Comparison of ENCODE assay signal across 8 mouse cellular contexts in genomic region chr11:77793238-77793930, GRCm38 (mm10). TPM values are rescaled to one million over a fixed set of nuclear protein-coding genes. Genes with fewer than 3 reads are reported as not detected.
DNase-seq lines count a peak whose midpoint lies in the region; ATAC-seq and TF ChIP-seq lines count a peak whose summit lies in the region.

No protein-coding gene starts in this region.

- peak overlapping the region; percentile 56 for H3K9ac ChIP-seq in ES-Bruce4 (ENCODE audit: low read depth, poor library complexity, severe bottlenecking)
- peak overlapping the region; percentile 51 for H3K9ac ChIP-seq in forebrain, embryonic 14.5 days (ENCODE audit: low read length)

- H3K27me3 ChIP-seq in ES-Bruce4 (ENCODE audit: control insufficient read depth, insufficient read depth, low read length, poor library complexity, severe bottlenecking), result no peaks in the 10 kb centered on the region
- no peaks in the 10 kb centered on the region for H3K27me3 ChIP-seq in forebrain, embryonic 14.5 days (replicated peaks; ENCODE audit: control insufficient read depth, insufficient read depth, low read length)

- intact Hi-C loops in heart, postnatal 25 days (cut with DNase I), result loop anchor here (2.0 kb wide), 2 partner anchors 23 to 31 kb away; partner anchors contain the start of gene Myo18a

- whole genome bisulfite sequencing in forebrain, embryonic 14.5 days, result 6% methylated on average over 19 of the region's 19 CpGs
- 1% methylated on average over 19 of the region's 19 CpGs for WGBS in lung, adult 2 months

- no peaks in the 10 kb centered on the region for H3K36me3 ChIP-seq in ES-Bruce4 (ENCODE audit: control insufficient read depth, insufficient read depth, low read length, poor library complexity, severe bottlenecking)
- no peaks in the 10 kb centered on the region for H3K36me3 ChIP-seq in forebrain, embryonic 14.5 days (ENCODE audit: control insufficient read depth, insufficient read depth, low read length)

- H3K4me3 ChIP-seq in ES-Bruce4 (ENCODE audit: low read depth, low read length), result peak overlapping the region; percentile 26
- H3K4me3 ChIP-seq in forebrain, embryonic 14.5 days (ENCODE audit: low read depth, low read length), result peak overlapping the region; percentile 25
- H3K4me3 ChIP-seq in lung, adult 2 months (replicated peaks; ENCODE audit: extremely low read depth, low read depth, low read length), result peak overlapping the region; percentile 60

- peak; percentile 87 for ATAC-seq in cerebellum, adult (ENCODE audit: insufficient number of reproducible peaks, low FRiP score, low TSS enrichment)
- ATAC-seq in forebrain, embryonic 14.5 days, result peak; percentile 87
- peak; percentile 96 for ATAC-seq in neutrophil, adult 5-6 weeks (ENCODE audit: extremely low read depth, insufficient number of reproducible peaks, low FRiP score, poor library complexity, severe bottlenecking)

- peak; percentile 95 for TF ChIP-seq CTCF in ES-Bruce4 (IDR thresholded peaks at IDR 0.05; ENCODE audit: low read depth, low read length)
- peak; percentile 90 for TF ChIP-seq CTCF in lung, adult 2 months (IDR thresholded peaks at IDR 0.05; ENCODE audit: insufficient read depth, low read length)

- no peak overlapping the region for H3K27ac ChIP-seq in ES-Bruce4 (ENCODE audit: insufficient read depth, low read length)
- no peak overlapping the region; the same call in 1 of the 2 replicates for H3K27ac ChIP-seq in forebrain, embryonic 14.5 days (ENCODE audit: low read depth, low read length)

- H3K9me3 ChIP-seq in ES-Bruce4 (replicated peaks; ENCODE audit: control insufficient read depth, insufficient read depth, low read length, poor library complexity, severe bottlenecking), result no peaks in the 10 kb centered on the region
- H3K9me3 ChIP-seq in forebrain, embryonic 14.5 days (replicated peaks; ENCODE audit: control insufficient read depth, low read length), result no peaks in the 10 kb centered on the region

- peaks cover 6% of the 10 kb centered on the region for H3K4me1 ChIP-seq in ES-Bruce4 (ENCODE audit: control insufficient read depth, insufficient read depth, low read length)
- peaks cover 30% of the 10 kb centered on the region for H3K4me1 ChIP-seq in forebrain, embryonic 14.5 days (ENCODE audit: control insufficient read depth, insufficient read depth, low read length)
- peaks cover 23% of the 10 kb centered on the region for H3K4me1 ChIP-seq in lung, adult 2 months (ENCODE audit: control insufficient read depth, insufficient read depth, low read length)

- peak; percentile 71; the same call in 1 of the 2 replicates for TF ChIP-seq EP300 in ES-Bruce4 (IDR thresholded peaks at IDR 0.05; ENCODE audit: insufficient read depth, low read depth, low read length)

- DNase-seq in forebrain, embryonic 14.5 days (ENCODE audit: low spot score), result peak; percentile 98
- peak; percentile 94 for DNase-seq in heart, postnatal 25 days (ENCODE audit: low spot score)
- DNase-seq in layer of hippocampus, adult 18-20 months (ENCODE audit: low spot score in 2 of 2), result peak; percentile 94 to 99
- DNase-seq in lung, adult 2 months, result peak; percentile 97
- peak; percentile 95 to 96 for DNase-seq in thymus, adult 18-20 months

- TF ChIP-seq POLR2A in ES-Bruce4 (IDR thresholded peaks at IDR 0.05; ENCODE audit: insufficient read depth, low read length), result peak; percentile 50
- TF ChIP-seq POLR2A in lung, adult 2 months (IDR thresholded peaks at IDR 0.05; ENCODE audit: borderline replicate concordance, extremely low read depth, low read depth, low read length), result peak; percentile 95; the same call in 1 of the 2 replicates

- H3K4me2 ChIP-seq in forebrain, embryonic 14.5 days (ENCODE audit: low read length), result peak overlapping the region; percentile 59

RNA-seq across cellular contexts. Expression of gene Gm10277, which starts 5.8 kb away (rescaled TPM):
- not detected in 2 replicates for polyA plus RNA-seq in ES-Bruce4 (2011; ENCODE audit: insufficient read depth, insufficient read length, low read depth, missing spikeins)
- 0.55 and 0.85 TPM in 2 replicates for polyA plus RNA-seq in forebrain, embryonic 14.5 days (2014; fragmentation: Nextera tagmentation; extraction: Ambion mirVana)
- total RNA-seq in heart, postnatal 25 days (2021), result not detected
- not detected for total RNA-seq in layer of hippocampus, adult 18-20 months (2021)
- polyA plus RNA-seq in lung, adult 2 months (2012; rRNA removed), result not detected in 2 replicates
- not detected in 2 replicates for total RNA-seq in neutrophil, adult 5-6 weeks (2017)

RNA-seq across cellular contexts. Expression of gene Myo18a, which starts 30.3 kb away (rescaled TPM):
- 59.6 and 62.7 TPM in 2 replicates for polyA plus RNA-seq in ES-Bruce4 (2011; ENCODE audit: insufficient read depth, insufficient read length, low read depth, missing spikeins)
- polyA plus RNA-seq in forebrain, embryonic 14.5 days (2014; fragmentation: Nextera tagmentation; extraction: Ambion mirVana), result 30.0 and 37.1 TPM in 2 replicates
- 100 to 1,000 TPM; 273 to 280 TPM for total RNA-seq in heart, postnatal 25 days (2021)
- total RNA-seq in layer of hippocampus, adult 18-20 months (2021), result 100 to 1,000 TPM; 130 to 137 TPM
- polyA plus RNA-seq in lung, adult 2 months (2012; rRNA removed), result 63.7 and 92.1 TPM in 2 replicates
- 104 and 109 TPM in 2 replicates for total RNA-seq in neutrophil, adult 5-6 weeks (2017)
